In the genomic region with DNA sequence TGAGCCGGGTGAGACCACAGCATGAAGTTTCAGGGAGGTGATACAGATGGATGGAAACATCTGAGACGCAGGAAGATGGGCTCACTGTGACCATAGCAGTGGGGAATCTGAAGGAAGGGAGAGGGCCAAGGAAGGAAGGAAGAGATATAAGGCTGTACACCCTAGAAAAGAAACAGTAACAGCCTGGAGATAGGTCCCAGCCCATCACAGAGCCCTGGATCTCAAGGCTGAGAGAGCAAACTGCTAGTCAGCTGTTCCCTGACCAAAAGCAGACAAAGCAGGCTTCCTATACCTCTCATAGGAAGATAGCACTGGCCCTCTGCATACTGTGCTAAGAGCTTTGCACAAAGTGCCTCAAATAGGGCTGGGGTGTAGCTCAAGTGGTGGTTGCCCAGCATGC, we compare ENCODE assay signal across 28 mouse cellular contexts. TPM values are rescaled to one million over a fixed set of nuclear protein-coding genes. Genes with fewer than 3 reads are reported as not detected.
"Had no signal": no experiment of that assay in that cellular context is flagged by ENCODE, and none has a peak within 500 bp of the region (broad histone marks: within the 10 kb centered on the region; RNA-seq: fewer than 3 reads in every experiment).

No protein-coding gene starts in this region.

- ATAC-seq: forebrain, embryonic 14.5 days; forebrain, embryonic 15.5 days; forebrain, embryonic 16.5 days had no signal

- H3K27me3 ChIP-seq: forebrain, embryonic 12.5 days; forebrain, embryonic 15.5 days had no signal

- DNase-seq: cerebellum, adult 2 months; cerebellum, adult 8-10 months; cerebellum, adult 9-10 months; cerebellum, adult 9-11 months; cerebellum, postnatal 25 days; cerebellum, postnatal 36 days; embryo, embryonic 11 days; gastrocnemius, adult 2 months; gastrocnemius, postnatal 10 days; gastrocnemius, postnatal 14 days; gastrocnemius, postnatal 25 days; gastrocnemius, postnatal 36 days; heart, adult 11 months; heart, adult 18-20 months; heart, adult 2 months had no signal

- H3K36me3 ChIP-seq: embryonic facial prominence, embryonic 10.5 days; embryonic facial prominence, embryonic 12.5 days; embryonic facial prominence, embryonic 13.5 days; embryonic facial prominence, embryonic 15.5 days; forebrain, embryonic 10.5 days; forebrain, embryonic 12.5 days; forebrain, embryonic 15.5 days had no signal

- H3K4me2 ChIP-seq: embryonic facial prominence, embryonic 12.5 days; embryonic facial prominence, embryonic 13.5 days; embryonic facial prominence, embryonic 15.5 days; forebrain, embryonic 12.5 days; forebrain, embryonic 15.5 days had no signal

- H3K9me3 ChIP-seq: embryonic facial prominence, embryonic 10.5 days; embryonic facial prominence, embryonic 12.5 days; embryonic facial prominence, embryonic 13.5 days; embryonic facial prominence, embryonic 15.5 days; forebrain, embryonic 10.5 days; forebrain, embryonic 12.5 days; forebrain, embryonic 15.5 days had no signal

- H3K4me3 ChIP-seq: embryonic facial prominence, embryonic 10.5 days; embryonic facial prominence, embryonic 12.5 days; embryonic facial prominence, embryonic 13.5 days; embryonic facial prominence, embryonic 15.5 days; erythroblast, embryonic 14.5 days; forebrain, embryonic 10.5 days; forebrain, embryonic 12.5 days; forebrain, embryonic 15.5 days; gastrocnemius, adult 2 months; heart, adult 2 months had no signal

- H3K27ac ChIP-seq: embryonic facial prominence, embryonic 10.5 days; embryonic facial prominence, embryonic 12.5 days; embryonic facial prominence, embryonic 13.5 days; embryonic facial prominence, embryonic 15.5 days; forebrain, embryonic 10.5 days; forebrain, embryonic 12.5 days; forebrain, embryonic 15.5 days; gastrocnemius, adult 2 months; heart, adult 2 months had no signal

- H3K9ac ChIP-seq: embryonic facial prominence, embryonic 12.5 days; embryonic facial prominence, embryonic 13.5 days; embryonic facial prominence, embryonic 15.5 days; forebrain, embryonic 15.5 days had no signal

RNA-seq across cellular contexts. Expression of a gene that starts 13.2 kb away (rescaled TPM):
- total RNA-seq: gastrocnemius, postnatal 36 days had no signal

RNA-seq across cellular contexts. Expression of a gene that starts 14.1 kb away (rescaled TPM):
- total RNA-seq: granulocyte monocyte progenitor cell, adult 5-6 weeks had no signal

RNA-seq across cellular contexts. Expression of a gene that starts 27.3 kb away (rescaled TPM):
- total RNA-seq: granulocyte monocyte progenitor cell, adult 5-6 weeks had no signal
- polyA plus RNA-seq: erythroblast, embryonic 14.5 days had no signal

RNA-seq across cellular contexts. Expression of a gene that starts 34.5 kb away (rescaled TPM):
- total RNA-seq: common myeloid progenitor, adult 5-6 weeks; granulocyte monocyte progenitor cell, adult 5-6 weeks; heart, adult 18-20 months had no signal
- polyA plus RNA-seq: erythroblast, embryonic 14.5 days; forebrain, embryonic 10.5 days; forebrain, embryonic 11.5 days; forebrain, embryonic 14.5 days had no signal
